Mouse (Mus musculus) midbrain, embryonic 12.5 days (tissue): ENCODE measurements around the gene Dzip1l. TPM values are rescaled to one million over a fixed set of nuclear protein-coding genes. Genes with fewer than 3 reads are reported as not detected.

Experiments
- ATAC-seq: fragments of 200-750 bp; cut with Nextera tagmentation; 2 replicates; pipeline ENCODE4 v1.8.0; 2017; ENCODE audit warnings: low read depth, moderate TSS enrichment, moderate library complexity; ENCODE audit not compliant: low FRiP score
- H3K27ac ChIP-seq: fragments of 300-500 bp; sonication (generic); replicated peaks from 2 replicates; pipeline ENCODE4 v1.5.1; 2016; ENCODE audit warnings: mild to moderate bottlenecking
- H3K27me3 ChIP-seq: fragments of 300-500 bp; sonication (generic); 2 replicates; pipeline ENCODE4 v1.6.1; 2016; ENCODE audit warnings: mild to moderate bottlenecking
- H3K36me3 ChIP-seq: fragments of 300-500 bp; sonication (generic); 2 replicates; pipeline ENCODE4 v1.6.1; 2016
- H3K4me1 ChIP-seq: fragments of 300-500 bp; sonication (generic); 2 replicates; pipeline ENCODE4 v1.6.1; 2016
- H3K4me2 ChIP-seq: fragments of 300-500 bp; sonication (generic); replicated peaks from 2 replicates; pipeline ENCODE4 v1.6.1; 2016; ENCODE audit warnings: mild to moderate bottlenecking, moderate library complexity
- H3K4me3 ChIP-seq: fragments of 300-500 bp; sonication (generic); 2 replicates; pipeline ENCODE4 v1.5.1; 2016; ENCODE audit warnings: mild to moderate bottlenecking
- H3K9ac ChIP-seq: fragments of 300-500 bp; sonication (generic); replicated peaks from 2 replicates; pipeline ENCODE4 v1.6.1; 2016; ENCODE audit warnings: mild to moderate bottlenecking, moderate library complexity
- H3K9me3 ChIP-seq: fragments of 300-500 bp; sonication (generic); 2 replicates; pipeline ENCODE4 v1.6.1; 2016; ENCODE audit warnings: mild to moderate bottlenecking
- WGBS: fragments of 180-500 bp; shearing (Covaris S2); methylation state at CpG from one replicate; pipeline ENCODE4 v1.1.7; 2016; 5-methylcytosine and 5-hydroxymethylcytosine counted together
- polyA plus RNA-seq: library from polyadenylated mRNA; unstranded; fragments of >200 nt; fragmentation: Nextera tagmentation; extraction: Ambion mirVana; gene quantifications from 2 replicates; pipeline ENCODE4 v1.2.1, GENCODE M21; 2016

Dzip1l gene
- polyA plus RNA-seq, 1 experiment from 2014 or later: 19.0 TPM

DNA sequence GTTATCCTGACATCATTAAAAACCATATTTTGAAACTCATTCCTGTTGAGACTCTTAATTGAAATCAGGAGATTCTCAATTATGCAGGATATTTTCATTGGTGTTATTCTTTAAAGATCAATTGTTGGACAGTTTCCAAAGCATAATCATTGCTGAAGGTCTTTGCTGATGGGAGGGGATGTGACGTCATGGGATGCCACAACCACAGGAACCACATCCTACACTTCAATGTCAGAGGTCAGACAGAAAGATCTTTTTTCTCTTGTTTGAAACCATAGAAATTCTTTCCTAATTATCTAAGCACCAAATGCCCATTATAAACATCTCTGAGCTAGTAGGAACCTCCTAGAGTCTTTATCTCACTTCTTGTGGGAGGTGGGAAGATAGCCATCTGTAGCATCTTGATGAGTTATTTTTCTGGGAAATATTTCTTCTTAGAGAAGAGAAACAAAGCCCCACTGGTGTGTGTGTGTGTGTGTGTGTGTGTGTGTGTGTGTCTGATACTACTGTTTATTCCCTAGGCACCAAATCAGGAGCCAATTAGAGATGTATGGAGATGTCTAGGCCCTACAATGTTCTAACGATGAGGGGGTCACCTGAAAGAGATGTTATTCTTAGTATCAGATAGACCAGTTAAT is 70.6 kb downstream of the Dzip1l start:
- Histone ChIP-seq H3K27me3 (no peaks in the 10 kb centered on the region), H3K4me2 (no peak overlapping the region), H3K9ac (no peak overlapping the region), H3K9me3 (no peaks in the 10 kb centered on the region), H3K27ac (no peak overlapping the region), H3K4me1 (no peaks in the 10 kb centered on the region), H3K4me3 (no peak overlapping the region), H3K36me3 (no peaks in the 10 kb centered on the region)
- 90% methylated on average over 2 of the region's 2 CpGs for WGBS
- no peak for ATAC-seq

DNA sequence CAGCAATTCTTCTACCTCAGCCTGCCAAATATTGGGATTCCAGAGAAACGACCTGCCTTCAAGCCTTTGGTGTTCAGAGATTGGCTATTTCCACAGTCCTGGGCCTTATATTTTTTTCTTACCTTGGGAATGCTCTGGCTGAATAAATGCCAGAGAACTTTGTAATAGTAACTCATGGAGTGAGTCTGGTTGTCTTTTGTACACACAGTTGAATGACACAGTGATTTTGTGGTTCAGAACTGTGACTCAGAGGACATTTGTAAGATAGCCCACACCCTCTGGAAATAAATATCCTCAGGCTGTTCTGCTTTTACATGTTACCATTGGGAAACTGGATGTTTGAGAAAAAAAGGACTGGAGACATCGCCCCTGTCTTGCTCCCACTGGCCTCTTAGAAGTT is 71.9 kb downstream of the Dzip1l start:
- Histone ChIP-seq H3K27me3 (no peaks in the 10 kb centered on the region), H3K9me3 (no peaks in the 10 kb centered on the region), H3K27ac (no peak overlapping the region), H3K4me1 (no peaks in the 10 kb centered on the region), H3K9ac (no peak overlapping the region), H3K4me2 (no peak overlapping the region), H3K36me3 (no peaks in the 10 kb centered on the region), H3K4me3 (no peak overlapping the region)
- 81% methylated on average over 2 of the region's 2 CpGs for WGBS
- no peak for ATAC-seq

DNA sequence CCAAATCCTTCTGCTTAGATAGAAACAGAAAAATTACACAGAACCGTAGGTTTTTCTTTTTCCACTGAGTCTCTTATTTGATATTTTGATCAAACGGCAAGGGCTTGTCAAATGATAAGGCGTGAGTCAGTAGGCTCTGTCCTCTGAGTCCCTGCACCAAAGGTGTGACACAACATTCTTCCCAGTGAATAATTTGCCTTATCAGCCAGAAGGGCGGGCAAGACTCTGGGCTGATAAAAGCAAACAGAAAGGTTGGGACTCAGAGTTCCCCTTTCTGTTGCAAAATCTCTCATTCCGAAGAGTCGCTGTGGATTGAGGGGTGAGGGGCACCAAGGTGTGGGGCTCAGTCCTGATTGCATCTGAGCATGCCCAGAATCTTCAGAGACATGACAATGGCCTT is 72.9 kb downstream of the Dzip1l start:
- H3K27me3 ChIP-seq: no peaks in the 10 kb centered on the region
- no peak overlapping the region for H3K4me2 ChIP-seq
- no peak overlapping the region for H3K9ac ChIP-seq
- H3K36me3 ChIP-seq: no peaks in the 10 kb centered on the region
- WGBS: 85% methylated on average over 6 of the region's 6 CpGs
- no peaks in the 10 kb centered on the region for H3K9me3 ChIP-seq
- H3K27ac ChIP-seq: no peak overlapping the region
- no peaks in the 10 kb centered on the region for H3K4me1 ChIP-seq
- ATAC-seq: no peak
- H3K4me3 ChIP-seq: no peak overlapping the region

DNA sequence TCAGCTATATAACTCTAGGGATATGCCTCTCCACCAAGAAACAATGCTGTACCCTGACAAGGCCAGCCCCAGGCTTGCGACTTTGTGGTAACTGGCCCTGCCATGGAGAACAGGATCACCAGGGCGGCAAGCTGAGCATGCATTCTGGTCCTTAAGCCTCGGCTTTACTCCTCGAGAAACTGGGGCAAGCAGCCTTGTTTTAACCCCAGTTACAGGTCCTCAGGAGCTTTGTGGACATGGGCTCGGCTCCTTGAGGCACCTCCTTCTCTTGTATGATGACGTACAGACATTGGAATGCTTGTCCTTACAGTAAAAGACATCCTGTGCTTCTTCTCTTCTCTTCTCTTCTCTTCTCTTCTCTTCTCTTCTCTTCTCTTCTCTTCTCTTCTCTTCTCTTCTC is 74.4 kb downstream of the Dzip1l start:
- no peak for ATAC-seq
- no peak overlapping the region for H3K4me2 ChIP-seq
- 82% methylated on average over 6 of the region's 6 CpGs for WGBS
- no peaks in the 10 kb centered on the region for H3K9me3 ChIP-seq
- no peak overlapping the region for H3K4me3 ChIP-seq
- no peak overlapping the region for H3K9ac ChIP-seq
- H3K36me3 ChIP-seq: no peaks in the 10 kb centered on the region
- H3K4me1 ChIP-seq: no peaks in the 10 kb centered on the region
- no peaks in the 10 kb centered on the region for H3K27me3 ChIP-seq
- no peak overlapping the region for H3K27ac ChIP-seq

DNA sequence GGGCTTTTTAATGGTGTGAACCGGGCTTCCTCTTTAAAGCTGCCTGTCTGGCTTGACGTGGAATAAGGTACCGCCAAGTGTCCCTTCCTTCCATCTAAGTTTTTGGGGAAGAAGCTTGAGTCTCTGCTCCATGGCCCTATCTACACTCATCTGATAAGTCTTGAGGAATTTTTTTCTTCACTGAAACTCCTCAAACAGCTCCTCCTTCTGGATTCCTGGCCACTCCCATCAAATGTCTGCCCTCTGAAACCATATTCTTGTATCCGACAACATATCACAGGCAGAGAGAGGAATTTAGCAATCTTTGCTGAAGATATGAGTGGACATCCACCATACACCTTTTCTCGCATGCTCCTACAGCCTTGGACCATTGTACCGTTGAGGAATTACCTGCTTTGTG is 77.0 kb downstream of the Dzip1l start:
- no peak overlapping the region for H3K9ac ChIP-seq
- H3K4me2 ChIP-seq: no peak overlapping the region
- H3K36me3 ChIP-seq: no peaks in the 10 kb centered on the region
- H3K9me3 ChIP-seq: no peaks in the 10 kb centered on the region
- no peaks in the 10 kb centered on the region for H3K27me3 ChIP-seq
- H3K27ac ChIP-seq: no peak overlapping the region
- H3K4me1 ChIP-seq: no peaks in the 10 kb centered on the region
- no peak for ATAC-seq
- WGBS: 93% methylated on average over 6 of the region's 6 CpGs
- H3K4me3 ChIP-seq: no peak overlapping the region

DNA sequence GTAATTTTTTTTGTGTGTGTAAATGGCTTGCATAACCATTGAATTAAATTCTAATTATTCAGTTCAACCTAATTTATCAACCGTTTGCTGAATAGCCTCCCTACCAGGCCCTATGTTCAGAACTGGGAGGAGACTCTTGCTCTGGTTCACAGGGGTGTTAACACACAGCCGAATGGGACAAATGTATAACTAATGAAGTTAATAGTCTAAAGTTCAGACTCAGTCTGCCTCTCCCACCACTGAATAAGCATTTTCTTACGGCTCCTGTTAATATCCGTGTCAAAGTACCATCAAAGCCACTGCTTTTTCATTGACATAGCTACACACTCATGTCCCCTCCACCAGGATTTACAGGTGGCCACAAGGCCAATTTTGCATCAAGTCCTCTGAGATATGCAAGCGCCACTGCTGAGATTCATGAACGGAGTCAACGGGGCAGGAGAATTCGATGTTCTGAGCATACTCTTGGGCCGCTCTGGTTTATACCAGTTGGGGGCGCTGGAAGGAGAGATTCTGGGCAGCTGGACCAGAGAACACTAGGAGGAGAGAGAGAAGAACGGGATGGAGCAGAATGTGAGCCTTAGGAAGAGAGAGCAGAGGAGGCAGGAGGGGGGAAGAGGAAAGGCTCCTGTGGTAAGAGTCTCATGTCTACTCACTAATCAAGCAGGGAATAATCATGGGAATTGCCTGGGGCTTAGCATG is 78.3 kb downstream of the Dzip1l start:
- Histone ChIP-seq H3K4me2 (no peak overlapping the region), H3K27me3 (no peaks in the 10 kb centered on the region), H3K4me1 (no peaks in the 10 kb centered on the region), H3K36me3 (no peaks in the 10 kb centered on the region), H3K4me3 (no peak overlapping the region), H3K9ac (no peak overlapping the region), H3K9me3 (no peaks in the 10 kb centered on the region), H3K27ac (no peak overlapping the region)
- 74% methylated on average over 11 of the region's 11 CpGs for WGBS
- ATAC-seq: no peak

DNA sequence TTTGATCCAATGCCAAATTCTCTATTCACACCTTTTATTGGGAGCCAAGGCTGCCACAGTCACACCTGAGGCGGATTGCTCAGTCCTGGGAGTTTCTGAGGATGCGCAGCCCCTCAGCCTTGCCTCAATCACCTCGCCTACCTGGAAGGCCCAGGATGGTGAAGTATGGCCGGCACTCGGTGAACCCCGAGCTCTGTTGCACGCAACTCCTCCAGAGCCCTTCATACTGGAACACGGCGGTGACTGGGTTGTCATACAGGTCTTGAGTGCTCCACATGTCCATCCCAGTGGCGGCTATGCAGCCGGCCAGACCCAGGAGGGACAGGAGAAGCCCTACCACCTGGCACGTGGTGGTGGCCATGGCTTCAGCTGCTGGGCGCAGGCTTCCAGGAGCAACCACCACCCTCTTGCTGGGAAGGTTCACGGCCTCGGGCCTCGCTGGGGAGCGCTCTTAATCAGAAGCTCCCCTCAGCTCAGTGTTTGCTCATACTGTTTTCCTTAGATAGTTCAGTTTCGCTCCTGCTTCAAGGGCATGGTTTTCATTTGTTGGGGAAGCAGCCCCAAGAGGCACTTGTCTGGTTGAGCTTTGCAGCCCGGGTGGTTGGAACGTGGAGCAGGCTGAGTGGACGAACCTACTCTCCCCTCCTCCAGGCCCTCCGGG is 80.4 kb downstream of the Dzip1l start:
- H3K4me3 ChIP-seq: no peak overlapping the region
- H3K36me3 ChIP-seq: no peaks in the 10 kb centered on the region
- H3K9ac ChIP-seq: no peak overlapping the region
- no peak for ATAC-seq
- H3K4me2 ChIP-seq: no peak overlapping the region
- H3K9me3 ChIP-seq: no peaks in the 10 kb centered on the region
- H3K27me3 ChIP-seq: no peaks in the 10 kb centered on the region
- no peak overlapping the region for H3K27ac ChIP-seq
- 90% methylated on average over 22 of the region's 22 CpGs for WGBS
- H3K4me1 ChIP-seq: no peaks in the 10 kb centered on the region

DNA sequence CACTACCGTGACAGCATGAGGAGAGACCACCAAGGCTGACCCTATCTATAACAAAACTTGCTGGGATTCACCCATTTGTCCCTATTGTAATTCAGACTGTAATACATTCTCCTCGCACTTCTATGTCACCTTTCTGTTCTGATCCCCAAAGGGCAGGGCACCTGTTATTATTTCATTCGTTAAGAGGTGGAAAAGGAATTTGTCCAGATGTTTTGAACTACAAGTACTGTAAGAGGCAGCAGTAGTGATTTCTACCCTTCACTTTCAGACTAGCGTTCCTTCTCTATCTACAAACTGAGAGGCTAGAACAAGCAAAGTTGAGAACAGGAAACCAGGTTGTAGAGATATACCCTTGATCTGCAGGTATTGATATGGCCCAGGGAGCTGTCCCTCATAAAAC is 81.0 kb downstream of the Dzip1l start:
- Histone ChIP-seq H3K4me2 (no peak overlapping the region), H3K27ac (no peak overlapping the region), H3K27me3 (no peaks in the 10 kb centered on the region), H3K4me1 (no peaks in the 10 kb centered on the region), H3K36me3 (no peaks in the 10 kb centered on the region), H3K9ac (no peak overlapping the region), H3K4me3 (no peak overlapping the region), H3K9me3 (no peaks in the 10 kb centered on the region)
- no peak for ATAC-seq
- 92% methylated on average over 4 of the region's 4 CpGs for WGBS

DNA sequence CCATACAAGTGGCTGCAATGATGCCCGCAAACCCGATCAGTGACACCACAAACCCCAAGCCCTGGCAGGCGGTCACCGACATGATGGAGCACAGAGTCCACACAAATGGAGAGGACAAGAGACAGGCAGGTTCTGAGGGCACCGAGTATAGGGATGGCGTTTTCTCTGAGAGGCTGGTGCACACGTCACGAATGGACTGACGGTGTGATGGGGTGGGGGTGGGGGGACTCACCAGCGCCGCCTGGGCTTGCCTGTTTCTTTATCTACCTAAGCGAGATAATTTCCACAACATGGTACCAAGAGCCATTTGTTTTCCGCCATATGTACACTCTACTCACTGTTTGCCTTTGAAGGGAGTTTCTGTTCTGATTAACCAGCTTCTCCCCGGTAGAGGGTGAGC is 87.8 kb downstream of the Dzip1l start, which contains the start of gene Cldn18:
Gene Cldn18, minus strand, starts transcription at position 134 of the 400 bp plus-strand sequence.
- Histone ChIP-seq H3K4me3 (no peak within 1 kb of the TSS), H3K36me3 (no peaks in the 10 kb centered on the region), H3K27ac (no peak within 1 kb of the TSS), H3K9me3 (no peaks in the 10 kb centered on the region), H3K27me3 (no peaks in the 10 kb centered on the region), H3K4me2 (no peak within 1 kb of the TSS), H3K4me1 (no peaks in the 10 kb centered on the region), H3K9ac (no peak within 1 kb of the TSS)
- 90% methylated on average over 14 of the region's 14 CpGs for WGBS
- no peak for ATAC-seq

Other genes with a start within 250 kb of the Dzip1l start
- gene Mras, start 192.1 kb upstream of the Dzip1l start, polyA plus RNA-seq: 24.7 and 25.5 TPM in 2 replicates
- not detected in 2 replicates for gene Nme9, start 178.0 kb upstream of the Dzip1l start, polyA plus RNA-seq
- gene Armc8, start 60.6 kb upstream of the Dzip1l start, polyA plus RNA-seq: 40.9 and 43.7 TPM in 2 replicates
- 31.1 and 34.2 TPM in 2 replicates for gene Dbr1, start 53.7 kb upstream of the Dzip1l start, polyA plus RNA-seq
- not detected in 2 replicates for gene A4gnt, start 17.0 kb upstream of the Dzip1l start, polyA plus RNA-seq
- gene Cldn18, start 87.8 kb downstream of the Dzip1l start, polyA plus RNA-seq: not detected in 2 replicates
- 40.3 and 43.4 TPM in 2 replicates for gene Sox14, start 246.7 kb downstream of the Dzip1l start, polyA plus RNA-seq